Mouse (Mus musculus) C2C12 (cell line): Measurements from ENCODE around the gene Xrcc1. TPM values are rescaled to one million over a fixed set of nuclear protein-coding genes. Genes with fewer than 3 reads are reported as not detected.

Experiments
- H3K27me3 ChIP-seq: one replicate; pipeline ENCODE4 v1.6.1; 2011; ENCODE audit not compliant: control insufficient read depth, insufficient read depth, insufficient read length
- H3K36me3 ChIP-seq: one replicate; pipeline ENCODE4 v1.6.1; 2011; ENCODE audit not compliant: control insufficient read depth, insufficient read depth
- H3K4me3 ChIP-seq: one replicate; pipeline ENCODE4 v1.5.1; 2011; ENCODE audit warnings: mild to moderate bottlenecking, control low read depth; ENCODE audit not compliant: poor library complexity, insufficient read depth, severe bottlenecking
- H3K79me2 ChIP-seq: one replicate; pipeline ENCODE4 v1.6.1; 2011; ENCODE audit not compliant: control insufficient read depth, insufficient read depth
- H3K79me3 ChIP-seq: one replicate; pipeline ENCODE4 v1.6.1; 2011; ENCODE audit warnings: low read depth, control low read depth
- H3ac ChIP-seq: one replicate; pipeline ENCODE3; 2011; ENCODE audit warnings: low read depth; ENCODE audit not compliant: control insufficient read depth, insufficient read length
- CEBPB ChIP-seq: IDR thresholded peaks from one replicate; pipeline ENCODE4 v1.6.1; 2011; ENCODE audit warnings: low read depth, mild to moderate bottlenecking, control low read depth, moderate library complexity
- CTCF ChIP-seq: IDR thresholded peaks from one replicate; pipeline ENCODE4 v1.5.1; 2011; ENCODE audit not compliant: control insufficient read depth, insufficient read depth, insufficient read length
- FOSL1 ChIP-seq: IDR thresholded peaks from one replicate; pipeline ENCODE4 v1.8.0; 2011; ENCODE audit warnings: mild to moderate bottlenecking, low read length; ENCODE audit not compliant: poor library complexity, insufficient read depth, severe bottlenecking
- MAX ChIP-seq: IDR thresholded peaks from one replicate; pipeline ENCODE4 v1.6.1; 2011; ENCODE audit warnings: mild to moderate bottlenecking, control low read depth
- MYOD1 ChIP-seq: IDR thresholded peaks from one replicate; pipeline ENCODE4 v1.6.1; 2011; ENCODE audit warnings: low read depth; ENCODE audit not compliant: control insufficient read depth, insufficient read length
- MYOG ChIP-seq: IDR thresholded peaks from one replicate; pipeline ENCODE4 v1.6.1; 2011; ENCODE audit not compliant: control insufficient read depth, insufficient read length; ENCODE audit errors: extremely low read depth
- USF1 ChIP-seq: IDR thresholded peaks from one replicate; pipeline ENCODE4 v1.6.1; 2011; ENCODE audit warnings: low read depth, mild to moderate bottlenecking, control low read depth, moderate library complexity
- polyA plus RNA-seq: library from polyadenylated mRNA; unstranded; fragments of >200 nt; fragmentation: generic; extraction: Trizol; gene quantifications from one replicate; pipeline ENCODE4 v1.2.1, GENCODE M21; 2012; ENCODE audit warnings: missing spikeins

Xrcc1 gene
- polyA plus RNA-seq, 1 experiment: 57.4 TPM

GRCm38 (mm10) chr7:24572455-24572854 is 26.4 kb downstream of the Xrcc1 start:
- TF ChIP-seq MYOD1: no peak
- TF ChIP-seq CEBPB: no peak
- TF ChIP-seq CTCF: no peak
- no peak for TF ChIP-seq USF1
- Histone ChIP-seq H3K79me3 (no peaks in the 10 kb centered on the region), H3K4me3 (no peak overlapping the region), H3K27me3 (no peaks in the 10 kb centered on the region), H3ac (no peak overlapping the region), H3K36me3 (no peaks in the 10 kb centered on the region), H3K79me2 (no peaks in the 10 kb centered on the region)

GRCm38 (mm10) chr7:24574224-24574796 is 28.2 kb downstream of the Xrcc1 start:
- H3K79me3 ChIP-seq: no peaks in the 10 kb centered on the region
- TF ChIP-seq USF1: no peak
- no peak for TF ChIP-seq FOSL1
- TF ChIP-seq CEBPB: no peak
- no peak for TF ChIP-seq CTCF
- TF ChIP-seq MYOD1: no peak
- TF ChIP-seq MYOG: no peak
- no peak for TF ChIP-seq MAX
- no peaks in the 10 kb centered on the region for H3K79me2 ChIP-seq
- H3ac ChIP-seq: no peak overlapping the region
- H3K4me3 ChIP-seq: no peak overlapping the region
- no peaks in the 10 kb centered on the region for H3K36me3 ChIP-seq
- H3K27me3 ChIP-seq: no peaks in the 10 kb centered on the region

- TF ChIP-seq USF1 (no peak), MYOG (no peak), CTCF (no peak), MAX (no peak), MYOD1 (no peak), FOSL1 (no peak), CEBPB (no peak)
- H3K4me3 ChIP-seq: no peak overlapping the region
- H3K27me3 ChIP-seq: no peaks in the 10 kb centered on the region
- no peaks in the 10 kb centered on the region for H3K79me2 ChIP-seq
- H3ac ChIP-seq: no peak overlapping the region
- H3K36me3 ChIP-seq: no peaks in the 10 kb centered on the region
- H3K79me3 ChIP-seq: no peaks in the 10 kb centered on the region
Observed at GRCm38 (mm10) chr7:24577811-24578210, 31.7 kb downstream of the Xrcc1 start.

GRCm38 (mm10) chr7:24584876-24585275 is 38.8 kb downstream of the Xrcc1 start:
- Histone ChIP-seq H3K79me2 (no peaks in the 10 kb centered on the region), H3K79me3 (no peaks in the 10 kb centered on the region), H3K36me3 (no peaks in the 10 kb centered on the region), H3K27me3 (no peaks in the 10 kb centered on the region), H3K4me3 (no peak overlapping the region), H3ac (no peak overlapping the region)
- no peak for TF ChIP-seq FOSL1
- TF ChIP-seq MAX: no peak
- TF ChIP-seq CTCF: no peak
- no peak for TF ChIP-seq MYOG
- no peak for TF ChIP-seq CEBPB
- no peak for TF ChIP-seq MYOD1
- no peak for TF ChIP-seq USF1

- no peaks in the 10 kb centered on the region for H3K79me3 ChIP-seq
- no peak overlapping the region for H3ac ChIP-seq
- no peak overlapping the region for H3K4me3 ChIP-seq
- H3K27me3 ChIP-seq: no peaks in the 10 kb centered on the region
- H3K79me2 ChIP-seq: no peaks in the 10 kb centered on the region
- no peak for TF ChIP-seq MYOD1
- TF ChIP-seq FOSL1: no peak
- TF ChIP-seq USF1: no peak
- TF ChIP-seq CTCF: no peak
- no peak for TF ChIP-seq MYOG
- TF ChIP-seq MAX: no peak
- no peak for TF ChIP-seq CEBPB
- H3K36me3 ChIP-seq: no peaks in the 10 kb centered on the region
Observed at GRCm38 (mm10) chr7:24585995-24586394, 39.9 kb downstream of the Xrcc1 start.

GRCm38 (mm10) chr7:24586828-24587227 is 40.7 kb downstream of the Xrcc1 start:
- H3ac ChIP-seq: no peak overlapping the region
- H3K79me2 ChIP-seq: no peaks in the 10 kb centered on the region
- H3K79me3 ChIP-seq: no peaks in the 10 kb centered on the region
- H3K4me3 ChIP-seq: no peak overlapping the region
- no peaks in the 10 kb centered on the region for H3K27me3 ChIP-seq
- no peak for TF ChIP-seq CEBPB
- no peaks in the 10 kb centered on the region for H3K36me3 ChIP-seq
